Mouse (Mus musculus) kidney, embryonic 14.5 days (tissue): ENCODE measurements around the gene Hspb8. TPM values are rescaled to one million over a fixed set of nuclear protein-coding genes. Genes with fewer than 3 reads are reported as not detected.

Source experiments
- ATAC-seq: fragments of 200-750 bp; cut with Nextera tagmentation; 2 replicates; pipeline ENCODE4 v1.8.0; 2017; ENCODE audit warnings: moderate number of reproducible peaks, mild to moderate bottlenecking, moderate TSS enrichment, moderate library complexity; ENCODE audit not compliant: low FRiP score, low TSS enrichment
- H3K27ac ChIP-seq: fragments of 300-500 bp; sonication (generic); 2 replicates; pipeline ENCODE4 v1.5.1; 2014; ENCODE audit warnings: low read depth, mild to moderate bottlenecking, low read length, moderate library complexity, mixed read lengths
- H3K27me3 ChIP-seq: fragments of 300-500 bp; sonication (generic); 2 replicates; pipeline ENCODE4 v1.6.1; 2014; ENCODE audit warnings: mild to moderate bottlenecking, low read length; ENCODE audit not compliant: control insufficient read depth, insufficient read depth
- H3K36me3 ChIP-seq: fragments of 300-500 bp; sonication (generic); 2 replicates; pipeline ENCODE4 v1.6.1; 2014; ENCODE audit warnings: low read length, mixed read lengths; ENCODE audit not compliant: control insufficient read depth, insufficient read depth
- H3K4me1 ChIP-seq: fragments of 300-500 bp; sonication (generic); 2 replicates; pipeline ENCODE4 v1.6.1; 2014; ENCODE audit warnings: low read length, mixed read lengths; ENCODE audit not compliant: control insufficient read depth, insufficient read depth
- H3K4me2 ChIP-seq: fragments of 300-500 bp; sonication (generic); replicated peaks from 2 replicates; pipeline ENCODE4 v1.6.1; 2014; ENCODE audit warnings: low read depth, mild to moderate bottlenecking, low read length
- H3K4me3 ChIP-seq: fragments of 300-500 bp; sonication (generic); 2 replicates; pipeline ENCODE4 v1.5.1; 2014; ENCODE audit warnings: mild to moderate bottlenecking, low read length
- H3K9ac ChIP-seq: fragments of 300-500 bp; sonication (generic); 2 replicates; pipeline ENCODE4 v1.6.1; 2014; ENCODE audit warnings: low read depth, mild to moderate bottlenecking, low read length, moderate library complexity
- H3K9me3 ChIP-seq: fragments of 300-500 bp; sonication (generic); 2 replicates; pipeline ENCODE4 v1.6.1; 2016; ENCODE audit warnings: low read length; ENCODE audit not compliant: control insufficient read depth
- WGBS: fragments of 180-500 bp; shearing (Covaris S2); extraction: QIAGEN DNeasy Blood & Tissue Kit; methylation state at CpG from one replicate; pipeline ENCODE4 v1.1.7; 2014; 5-methylcytosine and 5-hydroxymethylcytosine counted together
- polyA plus RNA-seq: library from polyadenylated mRNA; unstranded; fragments of >200 nt; fragmentation: Nextera tagmentation; extraction: Ambion mirVana; gene quantifications from 2 replicates; pipeline ENCODE4 v1.2.1, GENCODE M21; 2014

Gene Hspb8
- polyA plus RNA-seq, 1 experiment from 2014 or later, result 2.4 TPM

GRCm38 (mm10) chr5:116361342-116361741 is 61.3 kb downstream of the Hspb8 start:
- H3K4me3 ChIP-seq, result no peak overlapping the region
- H3K4me2 ChIP-seq, result no peak overlapping the region
- H3K27ac ChIP-seq, result no peak overlapping the region
- H3K4me1 ChIP-seq, result no peaks in the 10 kb centered on the region
- WGBS, result 83% methylated on average over 6 of the region's 6 CpGs
- no peaks in the 10 kb centered on the region for H3K27me3 ChIP-seq
- no peak for ATAC-seq
- no peak overlapping the region for H3K9ac ChIP-seq
- H3K36me3 ChIP-seq, result no peaks in the 10 kb centered on the region
- H3K9me3 ChIP-seq, result peaks cover 4% of the 10 kb centered on the region; the same call in 1 of the 2 replicates

- Histone ChIP-seq H3K4me3 (no peak overlapping the region), H3K9ac (no peak overlapping the region), H3K27ac (no peak overlapping the region), H3K4me1 (no peaks in the 10 kb centered on the region), H3K27me3 (no peaks in the 10 kb centered on the region), H3K9me3 (peaks cover 4% of the 10 kb centered on the region; the same call in 1 of the 2 replicates), H3K36me3 (no peaks in the 10 kb centered on the region), H3K4me2 (no peak overlapping the region)
- no peak for ATAC-seq
- WGBS, result 62% methylated on average over 4 of the region's 4 CpGs
Observed at GRCm38 (mm10) chr5:116360751-116361150, 61.9 kb downstream of the Hspb8 start.

Other genes starting within 250 kb of the Hspb8 start
- gene Ccdc60, start 133.9 kb downstream of the Hspb8 start, polyA plus RNA-seq, result 0.47 and 0.55 TPM in 2 replicates
- 0.10 and 0.32 TPM in 2 replicates for gene Srrm4, start 169.0 kb upstream of the Hspb8 start, polyA plus RNA-seq